Mouse (Mus musculus): ENCODE measurements at regions not wholly inside any gene's neighbourhood (a gene's known extent, or its start where the extent isn't known, plus 50 kb on each side); places are given as distances from the start of the nearest gene placed in this dataset.

GRCm38 (mm10) chr4:94015713-94016112 is 540.6 kb upstream of the Gm10306 start:
- no peak for TF ChIP-seq CTCF (IDR thresholded peaks at IDR 0.05; ENCODE audit: low read depth)
- TF ChIP-seq EP300 (optimal IDR thresholded peaks at IDR 0.05) = no peak

Data from stomach, postnatal 0 days (tissue).